Mouse (Mus musculus) lung, adult 2 months (tissue): ENCODE measurements around the gene Cd5.

Experiments used
- CTCF ChIP-seq: fragments of 200-500 bp; IDR thresholded peaks from 2 replicates; pipeline ENCODE4 v1.5.1; 2011; ENCODE audit warnings: mild to moderate bottlenecking, low read length, control low read depth; ENCODE audit not compliant: insufficient read depth
- POLR2A ChIP-seq: fragments of 200-500 bp; IDR thresholded peaks from 2 replicates; pipeline ENCODE4 v1.6.1; 2011; ENCODE audit warnings: low read depth, mild to moderate bottlenecking, control low read depth, low read length, borderline replicate concordance; ENCODE audit errors: extremely low read depth

DNA sequence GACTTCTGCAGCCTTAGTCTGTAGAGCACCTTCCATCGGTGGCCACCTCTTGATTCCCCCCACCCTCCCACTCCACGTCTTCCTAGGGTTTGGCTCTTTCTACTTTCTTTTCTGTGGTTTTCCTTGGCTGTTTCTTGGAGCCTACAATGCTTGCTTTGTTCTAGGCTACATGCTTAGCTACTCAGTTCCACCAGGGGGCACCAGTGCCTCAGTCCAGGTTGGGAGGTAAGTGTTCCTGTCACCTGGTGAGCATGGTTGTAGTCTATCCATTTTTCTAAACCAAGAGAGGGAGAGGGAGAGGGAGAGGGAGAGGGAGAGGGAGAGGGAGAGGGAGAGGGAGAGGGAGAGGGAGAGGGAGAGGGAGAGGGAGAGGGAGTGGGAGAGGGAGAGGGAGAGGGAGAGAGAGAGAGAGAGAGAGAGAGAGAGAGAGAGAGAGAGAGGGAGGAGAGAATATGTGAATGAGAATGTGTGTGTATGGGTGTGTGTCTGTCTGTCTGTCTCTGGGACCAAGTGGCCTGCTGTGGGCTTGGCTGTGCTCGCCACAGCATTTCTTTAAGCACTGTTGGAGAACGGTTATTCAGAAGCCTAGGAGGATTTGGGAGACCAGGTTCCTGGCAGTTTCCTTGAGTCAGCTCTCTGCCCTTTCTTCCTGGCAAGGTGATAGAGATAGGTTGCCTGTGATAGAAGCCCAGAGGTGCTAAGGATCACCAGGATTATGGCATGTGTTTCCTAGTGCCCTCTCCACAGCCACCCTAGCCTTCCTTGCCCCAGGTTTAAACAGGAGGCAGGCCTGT lies 23.9 kb downstream of the Cd5 start:
- TF ChIP-seq CTCF (peak; percentile 82), POLR2A (no peak)
